Mouse (Mus musculus) liver, adult 2 months (tissue): Measurements from ENCODE around the gene Ifnl2.

Experiments used
- CTCF ChIP-seq: fragments of 200-500 bp; IDR thresholded peaks from 2 replicates; pipeline ENCODE4 v1.5.1; 2011; ENCODE audit warnings: low read depth, low read length, control low read depth
- POLR2A ChIP-seq: fragments of 200-500 bp; IDR thresholded peaks from 2 replicates; pipeline ENCODE4 v1.6.1; 2011; ENCODE audit warnings: low read length, control low read depth; ENCODE audit not compliant: insufficient read depth; ENCODE audit errors: extremely low read depth

GRCm38 (mm10) chr7:28547154-28547553 is 36.9 kb upstream of the Ifnl2 start, which contains the start of gene Nccrp1:
- TF ChIP-seq CTCF (no peak), POLR2A (no peak)
